Mouse (Mus musculus) neural tube, embryonic 11.5 days (tissue): ENCODE data around the gene Pou3f3. TPM values are rescaled to one million over a fixed set of nuclear protein-coding genes. Genes with fewer than 3 reads are reported as not detected.

Experiments
- ATAC-seq: fragments of 200-750 bp; cut with Nextera tagmentation; 2 replicates; pipeline ENCODE4 v1.8.0; 2017; ENCODE audit warnings: moderate number of reproducible peaks, mild to moderate bottlenecking, moderate TSS enrichment, moderate library complexity; ENCODE audit not compliant: insufficient read depth, low FRiP score, low TSS enrichment
- DNase-seq: peaks from one replicate; pipeline ENCODE4 v3.0.0-alpha.2; 2015; ENCODE audit warnings: low spot score
- H3K27ac ChIP-seq: fragments of 300-500 bp; sonication (generic); 2 replicates; pipeline ENCODE4 v1.5.1; 2014; ENCODE audit warnings: low read depth, mild to moderate bottlenecking, low read length
- H3K27me3 ChIP-seq: fragments of 300-500 bp; sonication (generic); 2 replicates; pipeline ENCODE4 v1.6.1; 2014; ENCODE audit warnings: mild to moderate bottlenecking, low read length, mixed read lengths; ENCODE audit not compliant: control insufficient read depth, insufficient read depth
- H3K36me3 ChIP-seq: fragments of 300-500 bp; sonication (generic); 2 replicates; pipeline ENCODE4 v1.6.1; 2014; ENCODE audit warnings: mild to moderate bottlenecking, low read length, moderate library complexity, mixed read lengths; ENCODE audit not compliant: control insufficient read depth, insufficient read depth
- H3K4me1 ChIP-seq: fragments of 300-500 bp; sonication (generic); 2 replicates; pipeline ENCODE4 v1.6.1; 2014; ENCODE audit warnings: low read length, mixed read lengths; ENCODE audit not compliant: control insufficient read depth, insufficient read depth
- H3K4me2 ChIP-seq: fragments of 300-500 bp; sonication (generic); 2 replicates; pipeline ENCODE4 v1.6.1; 2014; ENCODE audit warnings: low read depth, mild to moderate bottlenecking, moderate library complexity
- H3K4me3 ChIP-seq: fragments of 300-500 bp; sonication (generic); 2 replicates; pipeline ENCODE4 v1.5.1; 2014; ENCODE audit warnings: low read depth, low read length
- H3K9ac ChIP-seq: fragments of 300-500 bp; sonication (generic); 2 replicates; pipeline ENCODE4 v1.6.1; 2014; ENCODE audit warnings: mild to moderate bottlenecking, low read length
- H3K9me3 ChIP-seq: fragments of 300-500 bp; sonication (generic); 2 replicates; pipeline ENCODE4 v1.6.1; 2016; ENCODE audit warnings: low read length; ENCODE audit not compliant: control insufficient read depth
- WGBS: fragments of 180-500 bp; shearing (Covaris S2); extraction: QIAGEN DNeasy Blood & Tissue Kit; methylation state at CpG from one replicate; pipeline ENCODE4 v1.1.7; 2014; 5-methylcytosine and 5-hydroxymethylcytosine counted together
- polyA plus RNA-seq: library from polyadenylated mRNA; unstranded; fragments of >200 nt; fragmentation: Nextera tagmentation; extraction: Ambion mirVana; gene quantifications from 2 replicates; pipeline ENCODE4 v1.2.1, GENCODE M21; 2014

Gene Pou3f3
- polyA plus RNA-seq: 11.4 and 11.9 TPM in 2 replicates

DNA sequence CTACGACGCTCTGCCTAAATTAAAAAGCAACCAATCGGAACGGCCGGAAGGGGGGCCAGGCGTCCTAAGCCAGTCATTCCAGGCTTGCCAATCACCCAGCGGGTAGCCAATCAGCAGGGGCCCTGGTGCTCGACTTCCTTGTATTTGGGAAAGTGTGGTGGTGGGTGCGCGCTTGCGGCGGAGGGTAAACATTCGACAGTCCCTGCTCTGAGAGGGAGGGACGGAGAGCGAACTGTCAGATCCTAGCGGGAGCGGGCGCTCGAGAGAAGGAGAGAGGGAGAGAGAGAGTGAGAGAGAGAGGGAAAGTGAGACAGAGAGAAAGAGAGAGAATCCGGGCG lies at the start of gene Pou3f3:
TSS of gene Pou3f3 (plus strand) at position 191 of the 338 bp plus-strand sequence.
- H3K9ac ChIP-seq: peak within 1 kb of the TSS; percentile 98
- H3K4me3 ChIP-seq: peak within 1 kb of the TSS; percentile 95
- H3K4me2 ChIP-seq: peak within 1 kb of the TSS; percentile 71
- H3K27me3 ChIP-seq: peaks cover 21% of the 10 kb centered on the region; the same call in 1 of the 2 replicates
- peak; percentile 77 for ATAC-seq
- H3K27ac ChIP-seq: peak within 1 kb of the TSS; percentile 98
- no peaks in the 10 kb centered on the region for H3K9me3 ChIP-seq
- DNase-seq: peak; percentile 95
- H3K4me1 ChIP-seq: 0 out of 2 replicates have a peak, but pooled peaks cover 3% of the 10 kb centered on the region
- peaks cover 8% of the 10 kb centered on the region; the same call in 1 of the 2 replicates for H3K36me3 ChIP-seq
- WGBS: under 1% methylated on average over 19 of the region's 21 CpGs

DNA sequence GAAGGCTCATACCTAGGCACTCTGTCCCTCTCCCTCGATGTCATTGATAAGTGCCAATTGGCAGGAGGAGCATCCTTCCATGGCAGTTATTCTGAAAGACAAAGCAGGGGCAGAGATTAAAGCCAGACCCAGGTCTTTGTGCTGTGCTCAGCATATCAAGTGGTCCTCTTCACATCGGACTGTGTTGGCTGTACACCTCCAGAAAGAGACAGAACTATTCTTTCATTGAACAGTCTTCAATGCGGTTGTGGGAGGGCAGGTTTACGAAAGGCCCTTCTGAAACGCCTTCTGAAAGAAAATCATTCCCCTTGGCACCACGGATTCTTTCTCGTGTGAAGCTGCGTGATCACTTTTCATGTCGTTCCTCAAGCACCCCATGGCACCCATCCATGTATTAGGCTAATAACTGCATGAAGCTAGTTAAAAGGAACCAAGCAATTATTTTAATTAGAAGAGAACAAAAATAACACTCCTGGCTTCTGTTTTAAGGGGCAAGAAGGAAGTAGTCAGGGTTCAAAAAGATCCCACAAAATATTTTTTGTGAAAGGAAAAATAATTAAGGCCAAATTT lies 47.1 kb upstream of the Pou3f3 start:
- Histone ChIP-seq H3K27ac (no peak overlapping the region), H3K27me3 (no peaks in the 10 kb centered on the region), H3K9me3 (no peaks in the 10 kb centered on the region), H3K4me1 (no peaks in the 10 kb centered on the region), H3K36me3 (no peaks in the 10 kb centered on the region), H3K4me3 (no peak overlapping the region), H3K4me2 (no peak overlapping the region), H3K9ac (no peak overlapping the region)
- ATAC-seq (no peak), DNase-seq (no peak)
- 95% methylated on average over 9 of the region's 9 CpGs for WGBS

- no peak for DNase-seq
- Histone ChIP-seq H3K27ac (no peak overlapping the region), H3K9ac (no peak overlapping the region), H3K27me3 (no peaks in the 10 kb centered on the region), H3K4me1 (no peaks in the 10 kb centered on the region), H3K4me3 (no peak overlapping the region), H3K4me2 (no peak overlapping the region), H3K36me3 (no peaks in the 10 kb centered on the region), H3K9me3 (no peaks in the 10 kb centered on the region)
- ATAC-seq: no peak
- WGBS: 96% methylated on average over 15 of the region's 15 CpGs
These were observed 44.1 kb upstream of the Pou3f3 start for GRCm38 (mm10) chr1:42651461-42651860.

DNA sequence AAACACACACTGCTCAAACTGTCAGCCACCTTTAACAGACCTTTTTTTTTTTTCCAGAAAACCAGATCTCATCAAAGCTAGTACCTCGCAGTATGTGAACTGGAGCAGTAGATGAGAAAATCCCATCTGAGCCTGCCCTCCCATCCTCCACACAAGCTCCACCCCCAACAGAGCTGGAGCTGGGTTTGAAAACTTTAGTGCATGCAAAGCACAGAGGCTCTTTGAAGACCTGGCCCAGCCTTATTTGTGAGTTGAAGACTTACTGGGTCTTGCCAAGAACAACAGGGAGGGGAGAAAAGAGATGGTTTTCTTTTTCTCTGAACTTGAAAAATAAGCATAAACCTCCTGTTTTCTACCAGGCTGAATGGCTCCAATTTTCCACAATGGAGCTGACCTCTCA lies 28.0 kb upstream of the Pou3f3 start:
- Histone ChIP-seq H3K27ac (no peak overlapping the region), H3K4me1 (no peaks in the 10 kb centered on the region), H3K36me3 (no peaks in the 10 kb centered on the region), H3K4me3 (no peak overlapping the region), H3K27me3 (no peaks in the 10 kb centered on the region), H3K4me2 (no peak overlapping the region), H3K9me3 (no peaks in the 10 kb centered on the region), H3K9ac (no peak overlapping the region)
- ATAC-seq (no peak), DNase-seq (no peak)
- 81% methylated on average over 1 of the region's 1 CpGs for WGBS

DNA sequence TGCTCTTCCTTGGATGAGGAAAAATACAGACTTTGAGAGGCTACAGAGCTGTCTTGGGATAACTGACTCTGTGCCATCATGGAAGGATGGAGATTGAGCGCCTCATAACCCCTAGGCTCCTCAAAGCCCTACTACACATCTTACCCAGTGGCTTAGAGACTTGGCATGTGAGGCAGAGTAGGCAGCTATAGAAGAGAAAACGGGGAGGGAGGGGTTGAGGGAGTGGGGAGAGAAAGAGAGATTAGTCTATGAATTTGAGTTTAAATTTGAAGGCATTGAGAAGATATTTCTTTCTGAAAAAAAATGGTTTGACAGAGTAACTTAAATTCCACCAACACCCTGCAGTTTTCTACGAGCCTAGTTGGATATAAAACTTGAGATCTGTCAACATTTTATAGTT lies 14.9 kb upstream of the Pou3f3 start:
- Histone ChIP-seq H3K4me3 (no peak overlapping the region), H3K4me1 (peaks cover 15% of the 10 kb centered on the region), H3K27me3 (peaks cover 9% of the 10 kb centered on the region; the same call in 1 of the 2 replicates), H3K36me3 (no peaks in the 10 kb centered on the region), H3K4me2 (no peak overlapping the region), H3K9ac (no peak overlapping the region), H3K9me3 (no peaks in the 10 kb centered on the region), H3K27ac (no peak overlapping the region)
- ATAC-seq (no peak), DNase-seq (no peak)
- WGBS: 78% methylated on average over 3 of the region's 3 CpGs

GRCm38 (mm10) chr1:42681762-42682161 lies 13.8 kb upstream of the Pou3f3 start:
- peaks cover 15% of the 10 kb centered on the region for H3K4me1 ChIP-seq
- H3K4me2 ChIP-seq: no peak overlapping the region
- H3K36me3 ChIP-seq: no peaks in the 10 kb centered on the region
- no peak overlapping the region for H3K4me3 ChIP-seq
- H3K27ac ChIP-seq: no peak overlapping the region
- no peaks in the 10 kb centered on the region for H3K9me3 ChIP-seq
- DNase-seq (no peak), ATAC-seq (no peak)
- no peak overlapping the region for H3K9ac ChIP-seq
- 76% methylated on average over 5 of the region's 5 CpGs for WGBS
- peaks cover 14% of the 10 kb centered on the region; the same call in 1 of the 2 replicates for H3K27me3 ChIP-seq

GRCm38 (mm10) chr1:42683861-42684260 lies 11.7 kb upstream of the Pou3f3 start:
- peaks cover 18% of the 10 kb centered on the region for H3K4me1 ChIP-seq
- no peaks in the 10 kb centered on the region for H3K36me3 ChIP-seq
- peak overlapping the region; percentile 95 for H3K4me3 ChIP-seq
- ATAC-seq (no peak), DNase-seq (no peak)
- no peaks in the 10 kb centered on the region for H3K9me3 ChIP-seq
- H3K4me2 ChIP-seq: peak overlapping the region; percentile 94
- peaks cover 14% of the 10 kb centered on the region; the same call in 1 of the 2 replicates for H3K27me3 ChIP-seq
- peak overlapping the region; percentile 71 for H3K9ac ChIP-seq
- H3K27ac ChIP-seq: peak overlapping the region; percentile 89
- WGBS: 2% methylated on average over 6 of the region's 6 CpGs

GRCm38 (mm10) chr1:42684345-42684744 lies 11.2 kb upstream of the Pou3f3 start:
- Histone ChIP-seq H3K4me1 (peaks cover 18% of the 10 kb centered on the region), H3K4me3 (peak overlapping the region; percentile 95), H3K4me2 (peak overlapping the region; percentile 94), H3K9me3 (no peaks in the 10 kb centered on the region), H3K9ac (peak overlapping the region; percentile 71), H3K27ac (peak overlapping the region; percentile 89), H3K27me3 (peaks cover 14% of the 10 kb centered on the region; the same call in 1 of the 2 replicates), H3K36me3 (no peaks in the 10 kb centered on the region)
- ATAC-seq: peak; percentile 48
- WGBS: 0% methylated on average over 26 of the region's 27 CpGs
- peak; percentile 65 for DNase-seq

DNA sequence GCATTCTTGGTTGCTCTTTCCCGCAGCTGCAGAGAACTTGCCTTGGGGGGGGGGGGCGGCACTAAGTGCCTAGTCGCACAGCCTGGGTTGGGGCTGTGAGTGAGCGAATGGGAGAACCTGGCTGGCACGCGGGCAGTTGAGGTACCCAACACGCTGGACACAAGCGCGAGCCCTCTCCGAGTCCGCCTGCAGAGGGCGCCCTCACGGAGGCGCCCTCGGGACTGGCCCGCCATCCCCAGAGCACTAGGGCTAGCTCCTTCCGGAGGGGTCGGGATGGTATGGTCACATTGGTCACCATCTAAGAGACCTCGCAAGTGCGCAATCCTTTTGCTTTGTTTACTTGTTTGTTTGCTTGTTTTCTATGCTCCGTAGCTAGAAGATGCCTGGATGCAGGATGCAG lies 10.8 kb upstream of the Pou3f3 start:
- H3K36me3 ChIP-seq: no peaks in the 10 kb centered on the region
- peak overlapping the region; percentile 95 for H3K4me3 ChIP-seq
- H3K27ac ChIP-seq: peak overlapping the region; percentile 89
- no peaks in the 10 kb centered on the region for H3K9me3 ChIP-seq
- WGBS: under 1% methylated on average over 20 of the region's 21 CpGs
- H3K4me1 ChIP-seq: peaks cover 18% of the 10 kb centered on the region
- peak overlapping the region; percentile 71 for H3K9ac ChIP-seq
- peak; percentile 87 for DNase-seq
- H3K4me2 ChIP-seq: peak overlapping the region; percentile 94
- ATAC-seq: peak; percentile 53
- H3K27me3 ChIP-seq: peaks cover 14% of the 10 kb centered on the region; the same call in 1 of the 2 replicates
